Mouse (Mus musculus): ENCODE results near the gene Hist1h1c. TPM values are rescaled to one million over a fixed set of nuclear protein-coding genes. Genes with fewer than 3 reads are reported as not detected.

Gene Hist1h1c
- 41.7 TPM for polyA plus RNA-seq (2017; shearing (Covaris generic))

DNA sequence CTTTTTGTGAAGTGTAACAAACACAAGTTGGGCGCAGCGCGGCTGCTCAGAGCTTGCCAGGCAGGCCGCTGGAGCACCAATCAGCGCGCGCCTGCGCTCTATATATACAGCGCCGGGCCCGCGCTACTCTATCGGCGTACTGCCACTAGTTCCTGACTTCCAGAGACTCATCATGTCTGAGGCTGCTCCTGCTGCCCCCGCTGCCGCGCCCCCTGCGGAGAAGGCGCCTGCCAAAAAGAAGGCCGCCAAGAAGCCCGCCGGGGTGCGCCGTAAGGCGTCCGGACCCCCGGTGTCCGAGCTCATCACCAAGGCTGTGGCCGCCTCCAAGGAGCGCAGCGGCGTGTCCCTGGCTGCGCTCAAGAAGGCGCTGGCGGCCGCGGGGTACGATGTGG, at the start of gene Hist1h1c:
Gene Hist1h1c (plus strand): TSS at position 132 of the 392 bp plus-strand sequence.

DNA sequence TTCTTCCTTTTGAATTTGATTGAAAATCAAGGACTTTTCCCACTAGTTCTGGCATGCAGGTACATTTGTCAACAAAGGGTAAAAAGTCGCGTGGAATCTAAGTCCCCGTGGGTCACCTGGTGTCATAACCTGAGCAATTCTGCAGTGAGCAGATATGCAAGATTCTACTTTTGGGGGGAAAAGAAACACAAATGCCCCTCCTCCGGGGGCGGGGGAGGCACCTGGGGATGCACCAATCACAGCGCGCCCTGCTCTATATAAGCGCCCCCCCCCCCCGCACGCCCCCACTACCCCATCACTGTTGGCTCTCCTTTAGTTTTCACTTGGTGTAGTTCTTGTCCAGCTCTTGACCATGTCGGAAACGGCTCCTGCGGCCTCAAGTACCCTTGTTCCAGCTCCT, 43.1 kb upstream of the Hist1h1c start, which contains the start of gene Hist1h1t:
Gene Hist1h1t (plus strand): TSS at position 301 of the 400 bp plus-strand sequence.

DNA sequence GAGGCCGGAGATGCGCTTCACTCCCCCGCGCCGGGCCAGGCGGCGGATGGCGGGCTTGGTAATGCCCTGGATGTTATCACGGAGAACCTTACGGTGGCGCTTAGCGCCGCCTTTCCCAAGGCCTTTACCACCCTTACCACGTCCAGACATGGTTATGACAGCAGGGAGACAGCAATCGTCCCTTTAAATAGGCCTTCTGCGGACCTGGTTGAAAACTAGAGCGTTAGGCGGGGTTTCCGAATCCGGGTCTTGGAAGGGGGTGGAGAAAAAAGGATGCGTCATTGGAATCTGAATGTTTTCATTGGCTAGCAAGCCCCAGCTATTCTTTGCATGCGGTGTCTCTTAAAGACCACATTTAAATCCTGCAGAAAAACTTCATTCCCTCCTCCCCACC, 40.3 kb upstream of the Hist1h1c start, which contains the start of gene Hist1h4c:
Gene Hist1h4c (minus strand): TSS at position 155 of the 394 bp plus-strand sequence.

DNA sequence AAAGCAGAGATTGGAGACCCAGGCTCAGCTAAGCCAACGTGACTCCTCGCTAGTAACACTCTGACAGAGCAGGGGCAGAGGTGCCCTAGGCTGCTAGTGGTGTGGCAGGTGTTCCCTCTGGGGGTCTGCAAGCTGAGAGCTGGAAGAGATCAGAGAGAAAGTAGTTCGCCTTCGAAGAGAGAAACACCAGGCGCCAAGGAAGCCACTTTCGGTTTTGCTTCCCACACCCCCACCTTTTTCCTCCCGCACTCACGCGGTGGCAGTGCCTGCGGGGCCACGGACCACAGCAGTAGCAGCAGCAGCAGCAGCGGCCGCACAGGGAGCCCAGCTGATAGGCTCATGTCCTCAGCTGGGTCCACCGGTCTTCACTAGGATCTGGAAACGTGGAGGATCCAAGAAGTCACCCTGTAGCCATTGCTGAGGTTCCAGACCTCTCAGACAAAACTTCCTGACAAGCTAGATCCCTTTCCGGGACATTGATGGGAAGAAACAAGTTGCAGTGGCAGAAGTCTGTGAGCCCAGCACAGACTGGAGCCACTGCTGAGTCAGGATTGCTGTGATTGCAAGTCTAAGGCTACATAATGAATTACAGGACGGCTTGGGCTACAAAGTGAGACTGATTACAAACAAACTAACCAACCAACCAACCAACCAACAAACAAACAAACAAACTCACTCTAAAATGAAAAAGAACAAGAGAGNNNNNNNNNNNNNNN, 28.1 kb upstream of the Hist1h1c start, which contains the start of gene Hfe:
Gene Hfe (minus strand): TSS at position 481 of the 716 bp plus-strand sequence.

DNA sequence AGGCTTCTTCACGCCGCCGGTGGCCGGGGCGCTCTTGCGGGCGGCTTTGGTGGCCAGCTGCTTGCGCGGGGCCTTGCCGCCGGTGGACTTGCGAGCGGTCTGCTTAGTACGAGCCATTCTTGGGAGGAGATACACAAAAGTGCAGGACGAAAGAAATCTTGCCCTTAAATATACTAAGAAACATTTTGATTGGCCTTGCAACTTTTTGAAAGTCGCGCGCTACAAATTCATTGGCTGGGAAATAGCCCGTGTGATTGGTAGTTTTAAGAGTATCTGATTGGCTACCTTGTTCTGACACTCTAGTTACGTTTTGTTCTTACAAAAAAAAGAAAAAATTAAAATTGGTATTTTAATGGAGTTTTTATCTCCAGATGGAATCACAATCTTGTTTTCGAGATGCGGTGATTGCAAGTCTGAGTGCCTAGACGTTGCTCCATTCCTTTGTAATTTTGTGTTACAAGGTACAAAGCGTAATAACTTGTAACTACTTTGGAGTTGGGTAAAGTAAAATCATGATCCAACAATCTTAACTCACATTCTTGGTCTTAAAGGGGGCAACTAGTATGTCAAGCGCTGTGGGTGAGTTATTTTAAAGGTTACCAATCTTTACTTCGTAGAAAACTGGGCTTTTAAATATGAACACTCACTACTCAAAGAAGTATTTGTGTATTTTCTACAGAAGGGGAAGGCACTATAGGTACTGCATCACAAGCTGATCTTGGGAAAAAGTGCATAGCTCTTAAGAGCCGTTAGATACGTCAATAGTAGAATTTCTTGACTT, 7.0 kb downstream of the Hist1h1c start, which contains the start of gene Hist1h3c:
Gene Hist1h3c (minus strand): TSS at position 222 of the 781 bp plus-strand sequence.

DNA sequence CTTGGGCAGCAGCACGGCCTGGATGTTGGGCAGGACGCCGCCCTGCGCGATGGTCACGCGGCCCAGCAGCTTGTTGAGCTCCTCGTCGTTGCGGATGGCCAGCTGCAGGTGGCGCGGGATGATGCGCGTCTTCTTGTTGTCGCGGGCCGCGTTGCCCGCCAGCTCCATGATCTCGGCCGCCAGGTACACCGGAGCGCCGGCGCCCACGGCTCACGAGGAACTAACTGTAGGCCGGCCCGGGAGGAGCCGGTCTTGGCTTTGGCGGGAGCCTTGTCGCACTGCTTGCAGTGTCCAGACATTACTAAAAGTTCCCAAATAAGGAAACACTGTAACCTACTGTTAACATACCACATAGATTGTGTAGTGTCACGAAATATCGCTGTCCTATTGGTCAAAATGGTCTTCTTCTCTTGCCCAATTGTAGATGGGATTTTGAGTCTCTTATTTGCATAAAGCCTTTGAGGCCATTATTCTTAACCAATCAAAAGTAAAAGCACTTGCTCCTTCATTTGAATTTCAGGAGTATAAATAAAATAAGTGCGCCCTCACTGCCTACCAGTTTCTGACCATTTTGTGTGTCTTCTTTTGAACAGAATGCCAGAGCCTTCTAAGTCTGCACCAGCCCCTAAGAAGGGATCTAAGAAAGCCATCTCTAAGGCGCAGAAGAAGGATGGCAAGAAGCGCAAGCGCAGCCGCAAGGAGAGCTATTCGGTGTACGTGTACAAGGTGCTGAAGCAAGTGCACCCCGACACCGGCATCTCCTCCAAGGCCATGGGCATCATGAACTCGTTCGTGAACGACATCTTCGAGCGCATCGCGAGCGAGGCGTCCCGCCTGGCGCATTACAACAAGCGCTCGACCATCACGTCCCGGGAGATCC, 7.8 kb downstream of the Hist1h1c start, which contains the start of gene Hist1h2bb:
Gene Hist1h2bb (plus strand): TSS at position 534 of the 880 bp plus-strand sequence.

DNA sequence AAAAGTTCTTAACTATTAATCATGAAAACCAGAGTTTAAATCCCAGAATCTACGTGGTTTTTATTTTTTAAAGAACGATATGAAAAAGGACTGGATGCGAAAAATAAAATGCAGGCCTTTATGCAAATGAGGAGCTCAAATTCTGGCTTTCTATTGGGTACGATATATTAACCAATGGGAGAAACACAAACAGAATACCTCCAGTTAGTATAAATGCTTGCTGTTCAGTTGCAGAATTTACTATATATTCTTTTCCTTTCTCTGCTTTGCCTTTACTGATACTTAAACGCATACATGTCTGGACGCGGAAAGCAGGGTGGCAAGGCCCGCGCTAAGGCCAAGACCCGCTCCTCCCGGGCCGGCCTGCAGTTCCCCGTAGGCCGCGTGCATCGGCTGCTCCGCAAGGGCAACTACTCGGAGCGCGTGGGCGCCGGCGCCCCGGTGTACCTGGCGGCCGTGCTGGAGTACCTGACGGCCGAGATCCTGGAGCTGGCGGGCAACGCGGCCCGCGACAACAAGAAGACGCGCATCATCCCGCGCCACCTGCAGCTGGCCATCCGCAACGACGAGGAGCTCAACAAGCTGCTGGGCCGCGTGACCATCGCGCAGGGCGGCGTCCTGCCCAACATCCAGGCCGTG, 12.3 kb downstream of the Hist1h1c start, which contains the start of gene Hist1h2ab:
Gene Hist1h2ab (plus strand): TSS at position 288 of the 639 bp plus-strand sequence.

DNA sequence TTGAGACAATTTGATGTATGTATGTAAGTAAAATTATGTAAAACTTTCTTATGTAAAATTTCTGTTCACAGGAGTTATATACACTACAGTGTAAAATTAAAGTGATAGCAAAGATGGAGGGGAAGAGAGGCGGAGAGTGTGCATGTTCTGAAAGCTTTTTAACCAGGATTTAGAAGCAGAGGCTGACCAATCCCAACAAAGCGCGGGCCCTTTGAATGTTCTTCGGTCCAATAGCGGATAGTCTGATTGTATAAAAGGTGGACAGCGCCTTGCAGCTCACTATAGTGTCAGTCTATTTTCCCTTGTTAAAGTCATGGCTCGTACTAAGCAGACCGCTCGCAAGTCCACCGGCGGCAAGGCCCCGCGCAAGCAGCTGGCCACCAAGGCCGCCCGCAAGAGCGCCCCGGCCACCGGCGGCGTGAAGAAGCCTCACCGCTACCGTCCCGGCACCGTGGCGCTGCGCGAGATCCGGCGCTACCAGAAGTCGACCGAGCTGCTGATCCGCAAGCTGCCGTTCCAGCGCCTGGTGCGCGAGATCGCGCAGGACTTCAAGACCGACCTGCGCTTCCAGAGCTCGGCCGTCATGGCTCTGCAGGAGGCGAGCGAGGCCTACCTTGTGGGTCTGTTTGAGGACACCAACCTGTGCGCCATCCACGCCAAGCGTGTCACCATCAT, 13.6 kb downstream of the Hist1h1c start, which contains the start of gene Hist1h3b:
Gene Hist1h3b (plus strand): TSS at position 201 of the 675 bp plus-strand sequence.

DNA sequence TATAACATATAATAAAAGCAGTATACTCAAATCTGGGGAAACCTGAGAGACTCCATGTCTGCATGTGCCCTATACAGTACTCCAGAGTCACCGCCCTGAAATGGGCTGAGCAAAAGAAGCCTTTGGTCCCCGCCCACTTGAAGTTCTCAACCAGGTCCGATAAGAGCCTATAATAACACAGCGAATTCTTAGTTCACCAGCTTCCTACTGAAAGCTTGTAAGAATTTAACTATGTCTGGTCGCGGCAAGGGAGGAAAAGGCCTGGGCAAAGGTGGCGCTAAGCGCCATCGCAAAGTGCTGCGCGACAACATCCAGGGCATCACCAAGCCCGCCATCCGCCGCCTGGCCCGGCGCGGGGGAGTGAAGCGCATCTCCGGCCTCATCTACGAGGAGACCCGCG, 18.2 kb downstream of the Hist1h1c start, which contains the start of gene Hist1h4b:
Gene Hist1h4b (plus strand): TSS at position 224 of the 400 bp plus-strand sequence.

DNA sequence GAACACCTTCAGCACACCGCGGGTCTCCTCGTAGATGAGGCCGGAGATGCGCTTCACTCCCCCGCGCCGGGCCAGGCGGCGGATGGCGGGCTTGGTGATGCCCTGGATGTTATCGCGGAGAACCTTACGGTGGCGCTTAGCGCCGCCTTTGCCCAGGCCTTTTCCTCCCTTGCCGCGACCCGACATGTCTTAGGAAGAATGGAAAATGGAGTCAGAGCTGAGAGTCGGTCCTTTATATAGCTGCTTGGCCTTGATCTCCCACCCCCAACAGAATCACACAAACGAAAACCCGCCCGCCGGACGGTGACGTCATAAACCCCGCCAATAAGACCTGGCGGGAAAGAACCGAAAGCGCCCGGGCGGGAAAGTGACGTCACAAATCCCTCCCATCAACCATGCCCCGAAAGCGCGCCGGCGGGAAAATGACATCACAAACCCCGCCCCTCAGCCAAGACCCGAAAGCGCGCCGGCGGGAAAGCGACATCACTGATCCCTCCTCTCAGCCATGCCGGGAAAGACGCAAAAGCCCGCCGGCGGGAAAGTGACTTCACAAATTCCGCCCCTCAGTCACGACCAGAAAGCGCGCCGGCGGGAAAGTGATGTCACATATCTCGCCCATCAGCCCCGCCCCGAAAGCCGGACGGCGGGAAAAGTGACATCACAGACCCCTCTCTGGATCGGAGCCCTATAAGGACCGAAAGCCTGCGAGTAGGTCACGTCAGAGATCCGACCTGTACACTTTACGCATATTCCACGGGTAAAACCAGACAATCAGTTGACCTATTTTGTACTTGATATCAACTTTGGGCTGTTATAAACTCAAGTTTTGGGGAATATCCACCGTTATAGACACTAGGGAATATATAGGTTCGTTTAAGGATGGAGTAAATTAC, 22.6 kb downstream of the Hist1h1c start, which contains the start of gene Hist1h4a:
Gene Hist1h4a (minus strand): TSS at position 259 of the 893 bp plus-strand sequence.

DNA sequence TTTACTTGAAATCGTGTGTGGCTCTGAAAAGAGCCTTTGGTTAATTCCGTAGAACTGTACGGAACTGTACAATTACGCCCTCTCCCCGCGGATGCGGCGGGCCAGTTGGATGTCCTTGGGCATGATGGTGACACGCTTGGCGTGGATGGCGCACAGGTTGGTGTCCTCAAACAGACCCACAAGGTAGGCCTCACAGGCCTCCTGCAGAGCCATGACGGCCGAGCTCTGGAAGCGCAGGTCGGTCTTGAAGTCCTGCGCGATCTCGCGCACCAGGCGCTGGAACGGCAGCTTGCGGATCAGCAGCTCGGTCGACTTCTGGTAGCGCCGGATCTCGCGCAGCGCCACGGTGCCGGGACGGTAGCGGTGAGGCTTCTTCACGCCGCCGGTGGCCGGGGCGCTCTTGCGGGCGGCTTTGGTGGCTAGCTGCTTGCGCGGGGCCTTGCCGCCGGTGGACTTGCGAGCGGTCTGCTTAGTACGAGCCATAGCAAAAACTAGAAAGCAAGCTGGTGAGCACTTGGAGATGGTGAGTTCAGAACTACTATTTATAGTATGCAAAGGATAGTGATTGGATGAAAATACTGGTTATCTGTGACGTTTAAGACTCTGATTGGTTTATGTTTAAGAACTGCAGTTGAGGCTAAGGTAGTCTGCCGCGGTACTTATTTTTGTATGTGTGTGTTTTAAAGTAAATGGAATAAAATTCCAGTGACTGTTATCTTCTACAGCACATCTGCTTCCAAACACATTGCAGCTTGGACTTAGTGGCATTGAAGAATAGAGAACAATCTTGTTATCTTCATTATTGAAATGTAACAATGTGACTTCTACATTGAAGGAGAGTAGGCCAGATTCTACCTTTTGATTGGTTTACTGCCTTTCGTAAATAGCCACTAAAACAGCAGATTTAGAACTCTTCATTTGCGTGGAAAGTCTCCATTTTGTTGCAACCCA, 23.5 kb downstream of the Hist1h1c start, which contains the start of gene Hist1h3a:
Gene Hist1h3a (minus strand): TSS at position 516 of the 951 bp plus-strand sequence.

DNA sequence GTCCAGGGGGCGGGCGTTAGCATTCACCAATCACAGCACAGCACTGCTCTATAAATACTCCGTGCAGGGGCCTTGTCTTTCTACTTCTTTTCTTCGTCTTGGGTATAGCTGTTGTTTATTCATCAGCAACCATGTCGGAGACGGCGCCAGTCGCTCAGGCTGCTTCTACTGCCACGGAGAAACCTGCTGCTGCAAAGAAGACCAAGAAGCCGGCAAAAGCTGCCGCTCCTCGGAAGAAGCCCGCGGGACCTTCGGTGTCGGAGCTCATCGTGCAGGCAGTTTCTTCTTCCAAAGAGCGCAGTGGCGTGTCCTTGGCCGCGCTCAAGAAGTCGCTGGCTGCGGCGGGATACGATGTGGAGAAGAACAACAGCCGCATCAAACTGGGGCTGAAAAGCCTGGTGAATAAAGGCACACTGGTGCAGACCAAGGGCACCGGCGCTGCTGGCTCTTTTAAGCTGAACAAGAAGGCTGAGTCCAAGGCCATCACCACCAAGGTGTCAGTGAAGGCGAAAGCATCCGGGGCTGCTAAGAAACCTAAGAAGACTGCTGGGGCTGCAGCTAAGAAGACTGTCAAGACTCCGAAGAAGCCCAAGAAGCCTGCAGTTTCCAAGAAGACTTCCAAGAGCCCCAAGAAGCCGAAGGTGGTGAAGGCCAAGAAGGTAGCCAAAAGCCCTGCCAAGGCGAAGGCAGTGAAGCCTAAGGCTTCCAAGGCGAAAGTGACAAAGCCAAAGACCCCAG, 25.1 kb downstream of the Hist1h1c start, which contains the start of gene Hist1h1a:
Gene Hist1h1a (plus strand): TSS at position 81 of the 738 bp plus-strand sequence.

DNA sequence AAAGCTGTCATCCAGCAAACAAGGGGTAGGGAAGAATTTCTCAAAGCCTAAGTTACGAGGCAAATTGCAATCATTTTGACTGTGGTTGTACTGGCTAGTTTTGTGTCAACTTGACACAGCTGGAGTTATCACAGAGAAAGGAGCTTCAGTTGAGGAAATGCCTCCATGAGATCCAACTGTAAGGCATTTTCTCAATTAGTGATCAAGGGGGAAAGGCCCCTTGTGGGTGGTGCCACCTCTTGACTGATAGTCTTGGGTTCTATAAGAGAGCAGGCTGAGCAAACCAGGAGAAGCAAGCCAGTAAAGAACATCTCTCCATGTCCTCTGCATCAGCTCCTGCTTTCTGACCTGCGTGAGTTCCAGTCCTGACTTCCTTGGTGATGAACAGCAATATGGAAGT, 31.0 kb downstream of the Hist1h1c start, which contains the start of gene Trim38:
Gene Trim38 (plus strand): TSS at position 301 of the 400 bp plus-strand sequence.

Measured in naive thymus-derived CD4-positive, alpha-beta T cell, adult 5 months (primary cell).